Mouse (Mus musculus): ENCODE results near the gene Dis3l2. TPM values are rescaled to one million over a fixed set of nuclear protein-coding genes. Genes with fewer than 3 reads are reported as not detected.

The Dis3l2 gene
- total RNA-seq, 2 experiments from 2014 or later, result 37.5 to 38.6 TPM

- DNase-seq, result no peak
These were observed 183.5 kb downstream of the Dis3l2 start for GRCm38 (mm10) chr1:86887060-86887459.

GRCm38 (mm10) chr1:86912481-86912880 is 208.9 kb downstream of the Dis3l2 start:
- no peak for DNase-seq
- intact Hi-C loops (cut with DNase I), result no loop called here

More at GRCm38 (mm10) chr1:86887060-86887459, 183.5 kb downstream of the Dis3l2 start:
- intact Hi-C loops (cut with DNase I), result no loop called here

GRCm38 (mm10) chr1:86913896-86914295 is 210.3 kb downstream of the Dis3l2 start:
- intact Hi-C loops (cut with DNase I), result no loop called here
- no peak for DNase-seq

GRCm38 (mm10) chr1:86914697-86915096 is 211.1 kb downstream of the Dis3l2 start:
- intact Hi-C loops (cut with DNase I), result no loop called here

GRCm38 (mm10) chr1:86916355-86916984 is 212.9 kb downstream of the Dis3l2 start:
- DNase-seq, result no peak
- intact Hi-C loops (cut with DNase I), result no loop called here

More at GRCm38 (mm10) chr1:86914697-86915096, 211.1 kb downstream of the Dis3l2 start:
- DNase-seq, result no peak

GRCm38 (mm10) chr1:86925776-86926175 is 222.2 kb downstream of the Dis3l2 start:
- DNase-seq, result no peak
- intact Hi-C loops (cut with DNase I), result no loop called here

GRCm38 (mm10) chr1:86931606-86932379 is 228.2 kb downstream of the Dis3l2 start:
- DNase-seq, result no peak
- intact Hi-C loops (cut with DNase I), result no loop called here

GRCm38 (mm10) chr1:86932810-86933209 is 229.2 kb downstream of the Dis3l2 start:
- no peak for DNase-seq
- intact Hi-C loops (cut with DNase I), result no loop called here

GRCm38 (mm10) chr1:86933656-86934055 is 230.0 kb downstream of the Dis3l2 start:
- DNase-seq, result no peak
- intact Hi-C loops (cut with DNase I), result no loop called here

GRCm38 (mm10) chr1:86951501-86952205 is 248.0 kb downstream of the Dis3l2 start:
- intact Hi-C loops (cut with DNase I), result no loop called here
- DNase-seq, result no peak

GRCm38 (mm10) chr1:86955801-86956200 is 252.2 kb downstream of the Dis3l2 start:
- intact Hi-C loops (cut with DNase I), result no loop called here
- DNase-seq, result no peak

GRCm38 (mm10) chr1:86968261-86968964 is 264.8 kb downstream of the Dis3l2 start:
- intact Hi-C loops (cut with DNase I), result no loop called here
- peak; percentile 22 for DNase-seq

- intact Hi-C loops (cut with DNase I), result no loop called here
- no peak for DNase-seq
These were observed 265.6 kb downstream of the Dis3l2 start for GRCm38 (mm10) chr1:86969173-86969725.

- no peak for DNase-seq
These were observed 269.1 kb downstream of the Dis3l2 start for GRCm38 (mm10) chr1:86972693-86973092.

GRCm38 (mm10) chr1:86977018-86977417 is 273.4 kb downstream of the Dis3l2 start:
- intact Hi-C loops (cut with DNase I), result no loop called here
- DNase-seq, result no peak

More at GRCm38 (mm10) chr1:86972693-86973092, 269.1 kb downstream of the Dis3l2 start:
- intact Hi-C loops (cut with DNase I), result no loop called here

GRCm38 (mm10) chr1:86986372-86986771 is 282.8 kb downstream of the Dis3l2 start:
- intact Hi-C loops (cut with DNase I), result no loop called here
- DNase-seq, result no peak

GRCm38 (mm10) chr1:86992849-86993248 is 289.2 kb downstream of the Dis3l2 start:
- intact Hi-C loops (cut with DNase I), result no loop called here
- DNase-seq, result no peak

GRCm38 (mm10) chr1:86994023-86994422 is 290.4 kb downstream of the Dis3l2 start:
- no peak for DNase-seq
- intact Hi-C loops (cut with DNase I), result no loop called here

GRCm38 (mm10) chr1:86998051-86998450 is 294.4 kb downstream of the Dis3l2 start:
- intact Hi-C loops (cut with DNase I), result no loop called here
- DNase-seq, result no peak

- DNase-seq, result no peak
- intact Hi-C loops (cut with DNase I), result no loop called here
These were observed 297.8 kb downstream of the Dis3l2 start for GRCm38 (mm10) chr1:87001365-87001764.
